Mouse (Mus musculus) liver, embryonic 11.5 days (tissue): ENCODE measurements around the gene Gtf2a2. TPM values are rescaled to one million over a fixed set of nuclear protein-coding genes. Genes with fewer than 3 reads are reported as not detected.

ENCODE experiments used
- ATAC-seq: fragments of 200-750 bp; cut with Nextera tagmentation; replicated peaks from 2 replicates; pipeline ENCODE4 v1.8.0; 2017; ENCODE audit warnings: moderate number of reproducible peaks, mild to moderate bottlenecking, moderate TSS enrichment, moderate library complexity; ENCODE audit not compliant: low FRiP score
- DNase-seq: peaks from one replicate; pipeline ENCODE4 v3.0.0-alpha.2; 2017; ENCODE audit warnings: low spot score
- H3K27ac ChIP-seq: fragments of 300-500 bp; sonication (generic); 2 replicates; pipeline ENCODE4 v1.5.1; 2014; ENCODE audit warnings: mild to moderate bottlenecking, low read depth, low read length, control low read depth
- H3K27me3 ChIP-seq: fragments of 300-500 bp; sonication (generic); replicated peaks from 2 replicates; pipeline ENCODE4 v1.6.1; 2014; ENCODE audit warnings: low read length, mixed read lengths; ENCODE audit not compliant: control insufficient read depth, insufficient read depth
- H3K36me3 ChIP-seq: fragments of 300-500 bp; sonication (generic); 2 replicates; pipeline ENCODE4 v1.6.1; 2014; ENCODE audit warnings: mild to moderate bottlenecking, low read length, moderate library complexity, mixed read lengths; ENCODE audit not compliant: control insufficient read depth, insufficient read depth
- H3K4me1 ChIP-seq: fragments of 300-500 bp; sonication (generic); replicated peaks from 2 replicates; pipeline ENCODE4 v1.6.1; 2014; ENCODE audit warnings: low read length, mixed read lengths; ENCODE audit not compliant: control insufficient read depth, insufficient read depth
- H3K4me2 ChIP-seq: fragments of 300-500 bp; sonication (generic); 2 replicates; pipeline ENCODE4 v1.6.1; 2014; ENCODE audit warnings: mild to moderate bottlenecking, control low read depth, moderate library complexity
- H3K4me3 ChIP-seq: fragments of 300-500 bp; sonication (generic); 2 replicates; pipeline ENCODE4 v1.5.1; 2014; ENCODE audit warnings: low read depth, low read length, control low read depth
- H3K9ac ChIP-seq: fragments of 300-500 bp; sonication (generic); 2 replicates; pipeline ENCODE4 v1.6.1; 2014; ENCODE audit warnings: low read depth, low read length, control low read depth
- H3K9me3 ChIP-seq: fragments of 300-500 bp; sonication (generic); 2 replicates; pipeline ENCODE4 v1.6.1; 2016; ENCODE audit warnings: low read length, inconsistent platforms, mixed read lengths; ENCODE audit not compliant: control insufficient read depth
- WGBS: fragments of 180-500 bp; shearing (Covaris S2); extraction: QIAGEN DNeasy Blood & Tissue Kit; methylation state at CpG from one replicate; pipeline ENCODE4 v1.1.7; 2014; 5-methylcytosine and 5-hydroxymethylcytosine counted together
- polyA plus RNA-seq: library from polyadenylated mRNA; unstranded; fragments of >200 nt; fragmentation: Nextera tagmentation; extraction: Ambion mirVana; gene quantifications from 2 replicates; pipeline ENCODE4 v1.2.1, GENCODE M21; 2014

Gene Gtf2a2
- polyA plus RNA-seq, 1 experiment from 2014 or later: 249 TPM

DNA sequence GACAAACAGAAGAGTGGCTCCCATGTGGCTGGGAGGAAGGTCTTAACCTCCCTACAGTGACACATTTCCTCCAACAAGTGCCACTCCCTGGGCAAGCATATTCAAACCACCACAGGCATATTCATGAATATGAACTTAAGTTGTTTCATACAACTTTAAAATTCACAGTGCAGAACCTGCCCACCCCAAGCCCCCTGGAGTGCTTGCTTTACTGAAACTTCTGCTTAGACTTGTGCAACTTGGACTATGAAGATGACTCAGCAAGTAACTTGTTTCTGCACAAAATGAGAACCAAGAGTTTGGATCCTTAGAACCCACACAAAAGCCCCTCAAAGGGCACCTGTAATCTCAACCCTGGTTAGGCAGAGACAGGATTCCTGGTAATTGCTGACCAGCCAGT is 12.3 kb downstream of the Gtf2a2 start:
- Histone ChIP-seq H3K9me3 (no peaks in the 10 kb centered on the region), H3K4me3 (no peak overlapping the region), H3K27me3 (no peaks in the 10 kb centered on the region), H3K27ac (no peak overlapping the region), H3K4me1 (peaks cover 26% of the 10 kb centered on the region), H3K4me2 (no peak overlapping the region), H3K9ac (no peak overlapping the region), H3K36me3 (peaks cover 3% of the 10 kb centered on the region; the same call in 1 of the 2 replicates)
- DNase-seq: no peak
- ATAC-seq: no peak

- WGBS: 82% methylated on average over 2 of the region's 2 CpGs
- no peak overlapping the region for H3K9ac ChIP-seq
- H3K27ac ChIP-seq: no peak overlapping the region
- no peaks in the 10 kb centered on the region for H3K36me3 ChIP-seq
- no peak overlapping the region for H3K4me3 ChIP-seq
- H3K9me3 ChIP-seq: no peaks in the 10 kb centered on the region
- H3K4me1 ChIP-seq: peaks cover 26% of the 10 kb centered on the region
- ATAC-seq: no peak
- no peak overlapping the region for H3K4me2 ChIP-seq
- DNase-seq: no peak
- H3K27me3 ChIP-seq: no peaks in the 10 kb centered on the region; the same call in 1 of the 2 replicates
Measured at GRCm38 (mm10) chr9:70025365-70026012, 13.1 kb downstream of the Gtf2a2 start.

- H3K9ac ChIP-seq: no peak overlapping the region
- no peak for DNase-seq
- no peak overlapping the region for H3K4me2 ChIP-seq
- no peaks in the 10 kb centered on the region for H3K4me1 ChIP-seq
- H3K4me3 ChIP-seq: no peak overlapping the region
- no peaks in the 10 kb centered on the region for H3K36me3 ChIP-seq
- H3K9me3 ChIP-seq: no peaks in the 10 kb centered on the region
- no peaks in the 10 kb centered on the region; the same call in 1 of the 2 replicates for H3K27me3 ChIP-seq
- H3K27ac ChIP-seq: no peak overlapping the region
- no peak for ATAC-seq
- WGBS: 68% methylated on average over 1 of the region's 1 CpGs
Measured at GRCm38 (mm10) chr9:70032167-70032566, 19.8 kb downstream of the Gtf2a2 start.

DNA sequence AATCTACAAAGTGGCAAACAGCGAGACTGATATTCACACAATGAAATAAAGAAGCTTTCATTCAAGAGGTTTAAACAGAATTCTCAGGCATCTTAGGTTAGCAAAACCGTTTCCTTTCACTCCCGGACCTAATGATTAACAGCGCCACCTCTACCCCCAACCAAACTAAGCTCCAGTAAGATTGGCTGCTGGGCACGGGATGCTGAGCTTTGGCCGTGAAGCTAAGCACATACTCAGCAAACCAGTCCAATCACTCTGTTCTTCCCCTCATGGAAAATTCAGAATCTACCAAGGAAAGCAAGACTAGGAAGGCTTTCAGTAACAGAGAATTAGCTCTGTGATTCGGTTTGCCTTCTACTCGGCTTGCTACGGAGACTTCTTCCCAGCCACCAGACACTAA is 20.7 kb downstream of the Gtf2a2 start:
- no peak overlapping the region for H3K4me2 ChIP-seq

DNA sequence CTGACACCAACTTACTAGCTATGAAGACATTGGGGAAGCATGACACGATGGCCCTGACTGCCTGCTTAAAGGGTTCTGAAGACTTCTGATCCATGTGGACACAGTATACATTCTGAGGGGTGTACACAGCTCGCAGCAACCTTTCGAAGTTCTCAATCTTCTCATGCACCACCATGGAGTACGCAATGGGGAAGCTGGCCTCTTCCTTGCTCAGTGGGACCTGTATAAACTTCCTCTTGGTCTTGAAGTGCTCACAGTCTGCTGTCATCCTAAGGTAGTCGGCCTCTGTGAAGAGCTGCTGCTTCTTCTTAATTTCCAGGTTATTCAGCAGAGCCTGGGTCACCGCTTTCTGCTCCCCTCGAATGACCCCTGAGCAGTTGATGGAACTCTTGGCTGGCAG is 22.4 kb downstream of the Gtf2a2 start:
- no peak overlapping the region for H3K9ac ChIP-seq
- no peaks in the 10 kb centered on the region; the same call in 1 of the 2 replicates for H3K27me3 ChIP-seq
- no peak overlapping the region for H3K4me2 ChIP-seq
- no peaks in the 10 kb centered on the region for H3K4me1 ChIP-seq
- H3K27ac ChIP-seq: no peak overlapping the region
- H3K36me3 ChIP-seq: no peaks in the 10 kb centered on the region
- H3K4me3 ChIP-seq: no peak overlapping the region
- no peak for DNase-seq
- 73% methylated on average over 7 of the region's 7 CpGs for WGBS
- ATAC-seq: no peak
- H3K9me3 ChIP-seq: no peaks in the 10 kb centered on the region

More for the DNA sequence above, 20.7 kb downstream of the Gtf2a2 start:
- WGBS: 66% methylated on average over 9 of the region's 9 CpGs
- Histone ChIP-seq H3K27ac (no peak overlapping the region), H3K4me3 (no peak overlapping the region), H3K9ac (no peak overlapping the region), H3K9me3 (no peaks in the 10 kb centered on the region), H3K27me3 (no peaks in the 10 kb centered on the region; the same call in 1 of the 2 replicates), H3K36me3 (no peaks in the 10 kb centered on the region), H3K4me1 (no peaks in the 10 kb centered on the region)
- ATAC-seq: no peak
- no peak for DNase-seq

- H3K36me3 ChIP-seq: no peaks in the 10 kb centered on the region
- H3K27ac ChIP-seq: no peak overlapping the region
- no peaks in the 10 kb centered on the region for H3K4me1 ChIP-seq
- no peak overlapping the region for H3K4me2 ChIP-seq
- DNase-seq (no peak), ATAC-seq (no peak)
- 64% methylated on average over 4 of the region's 4 CpGs for WGBS
- no peaks in the 10 kb centered on the region for H3K9me3 ChIP-seq
- H3K4me3 ChIP-seq: no peak overlapping the region
- no peaks in the 10 kb centered on the region for H3K27me3 ChIP-seq
- no peak overlapping the region for H3K9ac ChIP-seq
Measured at GRCm38 (mm10) chr9:70036646-70037045, 24.3 kb downstream of the Gtf2a2 start.

GRCm38 (mm10) chr9:70037988-70038387 is 25.6 kb downstream of the Gtf2a2 start, which contains the start of gene Gcnt3:
Gene Gcnt3, minus strand, starts transcription at chr9:70038088.
- no peak within 1 kb of the TSS for H3K4me3 ChIP-seq
- no peak within 1 kb of the TSS for H3K9ac ChIP-seq
- DNase-seq (no peak), ATAC-seq (no peak)
- whole genome bisulfite sequencing: 82% methylated on average over 7 of the region's 7 CpGs
- no peak within 1 kb of the TSS for H3K4me2 ChIP-seq
- H3K36me3 ChIP-seq: no peaks in the 10 kb centered on the region
- no peaks in the 10 kb centered on the region for H3K27me3 ChIP-seq
- no peak within 1 kb of the TSS for H3K27ac ChIP-seq
- H3K9me3 ChIP-seq: no peaks in the 10 kb centered on the region
- H3K4me1 ChIP-seq: no peaks in the 10 kb centered on the region

GRCm38 (mm10) chr9:70039597-70040385 is 27.4 kb downstream of the Gtf2a2 start:
- DNase-seq (no peak), ATAC-seq (no peak)
- WGBS: 87% methylated on average over 6 of the region's 6 CpGs
- Histone ChIP-seq H3K4me1 (peaks cover 9% of the 10 kb centered on the region), H3K4me3 (no peak overlapping the region), H3K27ac (no peak overlapping the region), H3K27me3 (no peaks in the 10 kb centered on the region), H3K36me3 (no peaks in the 10 kb centered on the region), H3K9ac (no peak overlapping the region), H3K9me3 (no peaks in the 10 kb centered on the region), H3K4me2 (no peak overlapping the region)

DNA sequence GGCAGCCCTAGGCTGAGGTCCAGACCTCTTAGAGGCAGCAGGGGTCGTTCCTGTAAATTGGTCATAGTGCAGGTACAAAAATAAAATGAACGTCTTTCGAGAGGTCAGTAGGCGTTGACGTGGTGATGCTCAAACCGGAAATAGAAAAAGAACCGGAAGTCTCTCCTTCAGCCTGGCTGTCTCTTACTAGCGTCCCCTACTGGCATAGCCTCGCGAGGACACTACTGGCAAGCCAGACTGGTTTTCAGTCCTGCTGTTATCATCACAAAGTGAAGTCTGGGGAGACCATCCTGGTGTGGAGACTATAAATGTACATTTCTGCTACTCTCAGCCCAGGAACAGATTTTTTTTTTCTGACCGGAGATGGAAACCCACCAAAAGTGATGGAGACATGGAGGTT is 28.2 kb downstream of the Gtf2a2 start:
- no peak overlapping the region for H3K4me2 ChIP-seq
- no peaks in the 10 kb centered on the region for H3K36me3 ChIP-seq
- peaks cover 15% of the 10 kb centered on the region for H3K4me1 ChIP-seq
- DNase-seq: no peak
- no peak for ATAC-seq
- no peaks in the 10 kb centered on the region for H3K27me3 ChIP-seq
- H3K9me3 ChIP-seq: no peaks in the 10 kb centered on the region
- WGBS: 76% methylated on average over 11 of the region's 11 CpGs
- H3K4me3 ChIP-seq: no peak overlapping the region
- no peak overlapping the region for H3K9ac ChIP-seq
- no peak overlapping the region for H3K27ac ChIP-seq
